Mouse (Mus musculus): ENCODE measurements at regions not wholly inside any gene's neighbourhood (a gene's known extent, or its start where the extent isn't known, plus 50 kb on each side); places are given as distances from the start of the nearest gene placed in this dataset.

- Histone ChIP-seq H3K27me3 (ENCODE audit: control insufficient read depth, insufficient read depth, low read length) (no peaks in the 10 kb centered on the region), H3K4me1 (ENCODE audit: control insufficient read depth, insufficient read depth, low read length) (no peaks in the 10 kb centered on the region), H3K4me2 (no peak overlapping the region), H3K9me3 (replicated peaks; ENCODE audit: control insufficient read depth, low read length) (no peaks in the 10 kb centered on the region), H3K4me3 (ENCODE audit: low read depth, low read length) (no peak overlapping the region), H3K27ac (ENCODE audit: low read depth, low read length) (no peak overlapping the region), H3K9ac (ENCODE audit: low read depth, low read length) (no peak overlapping the region), H3K36me3 (ENCODE audit: control insufficient read depth, insufficient read depth, low read length) (no peaks in the 10 kb centered on the region)
- ATAC-seq (replicated peaks; ENCODE audit: insufficient number of reproducible peaks, low FRiP score, low TSS enrichment) = no peak
- WGBS (ENCODE audit: insufficient replicate concordance) = 77% methylated on average over 7 of the region's 7 CpGs
These were observed 51.5 kb upstream of the Stmnd1 start for GRCm38 (mm10) chr13:46222031-46222430.

GRCm38 (mm10) chr13:46218101-46218701 lies 55.3 kb upstream of the Stmnd1 start:
- H3K27me3 ChIP-seq (ENCODE audit: control insufficient read depth, insufficient read depth, low read length) = no peaks in the 10 kb centered on the region
- no peak overlapping the region for H3K4me2 ChIP-seq
- no peak overlapping the region for H3K27ac ChIP-seq (ENCODE audit: low read depth, low read length)
- ATAC-seq (replicated peaks; ENCODE audit: insufficient number of reproducible peaks, low FRiP score, low TSS enrichment) = no peak
- H3K4me3 ChIP-seq (ENCODE audit: low read depth, low read length) = no peak overlapping the region
- WGBS (ENCODE audit: insufficient replicate concordance) = 85% methylated on average over 20 of the region's 20 CpGs
- no peaks in the 10 kb centered on the region for H3K4me1 ChIP-seq (ENCODE audit: control insufficient read depth, insufficient read depth, low read length)
- H3K9me3 ChIP-seq (replicated peaks; ENCODE audit: control insufficient read depth, low read length) = no peaks in the 10 kb centered on the region
- no peaks in the 10 kb centered on the region for H3K36me3 ChIP-seq (ENCODE audit: control insufficient read depth, insufficient read depth, low read length)
- H3K9ac ChIP-seq (ENCODE audit: low read depth, low read length) = no peak overlapping the region

GRCm38 (mm10) chr13:46216954-46217838 lies 56.3 kb upstream of the Stmnd1 start:
- no peak overlapping the region for H3K9ac ChIP-seq (ENCODE audit: low read depth, low read length)
- ATAC-seq (replicated peaks; ENCODE audit: insufficient number of reproducible peaks, low FRiP score, low TSS enrichment) = no peak
- no peaks in the 10 kb centered on the region for H3K27me3 ChIP-seq (ENCODE audit: control insufficient read depth, insufficient read depth, low read length)
- WGBS (ENCODE audit: insufficient replicate concordance) = 74% methylated on average over 9 of the region's 9 CpGs
- H3K9me3 ChIP-seq (replicated peaks; ENCODE audit: control insufficient read depth, low read length) = no peaks in the 10 kb centered on the region
- H3K36me3 ChIP-seq (ENCODE audit: control insufficient read depth, insufficient read depth, low read length) = no peaks in the 10 kb centered on the region
- H3K4me3 ChIP-seq (ENCODE audit: low read depth, low read length) = no peak overlapping the region
- no peak overlapping the region for H3K4me2 ChIP-seq
- no peak overlapping the region for H3K27ac ChIP-seq (ENCODE audit: low read depth, low read length)
- no peaks in the 10 kb centered on the region for H3K4me1 ChIP-seq (ENCODE audit: control insufficient read depth, insufficient read depth, low read length)

- H3K27me3 ChIP-seq (ENCODE audit: control insufficient read depth, insufficient read depth, low read length) = no peaks in the 10 kb centered on the region
- H3K36me3 ChIP-seq (ENCODE audit: control insufficient read depth, insufficient read depth, low read length) = no peaks in the 10 kb centered on the region
- no peaks in the 10 kb centered on the region for H3K9me3 ChIP-seq (replicated peaks; ENCODE audit: control insufficient read depth, low read length)
- no peak overlapping the region for H3K9ac ChIP-seq (ENCODE audit: low read depth, low read length)
- ATAC-seq (replicated peaks; ENCODE audit: insufficient number of reproducible peaks, low FRiP score, low TSS enrichment) = no peak
- 79% methylated on average over 3 of the region's 3 CpGs for WGBS (ENCODE audit: insufficient replicate concordance)
- H3K4me3 ChIP-seq (ENCODE audit: low read depth, low read length) = no peak overlapping the region
- no peaks in the 10 kb centered on the region for H3K4me1 ChIP-seq (ENCODE audit: control insufficient read depth, insufficient read depth, low read length)
- no peak overlapping the region for H3K4me2 ChIP-seq
- no peak overlapping the region for H3K27ac ChIP-seq (ENCODE audit: low read depth, low read length)
These were observed 70.0 kb upstream of the Stmnd1 start for GRCm38 (mm10) chr13:46203551-46203950.

GRCm38 (mm10) chr13:46202586-46202985 lies 70.9 kb upstream of the Stmnd1 start:
- H3K4me2 ChIP-seq = no peak overlapping the region
- H3K36me3 ChIP-seq (ENCODE audit: control insufficient read depth, insufficient read depth, low read length) = no peaks in the 10 kb centered on the region
- no peak overlapping the region for H3K27ac ChIP-seq (ENCODE audit: low read depth, low read length)
- no peaks in the 10 kb centered on the region for H3K9me3 ChIP-seq (replicated peaks; ENCODE audit: control insufficient read depth, low read length)
- WGBS (ENCODE audit: insufficient replicate concordance) = 87% methylated on average over 6 of the region's 6 CpGs
- H3K27me3 ChIP-seq (ENCODE audit: control insufficient read depth, insufficient read depth, low read length) = no peaks in the 10 kb centered on the region
- H3K9ac ChIP-seq (ENCODE audit: low read depth, low read length) = no peak overlapping the region
- no peak for ATAC-seq (replicated peaks; ENCODE audit: insufficient number of reproducible peaks, low FRiP score, low TSS enrichment)
- H3K4me3 ChIP-seq (ENCODE audit: low read depth, low read length) = no peak overlapping the region
- no peaks in the 10 kb centered on the region for H3K4me1 ChIP-seq (ENCODE audit: control insufficient read depth, insufficient read depth, low read length)

- Histone ChIP-seq H3K4me2 (no peak overlapping the region), H3K9ac (ENCODE audit: low read depth, low read length) (no peak overlapping the region), H3K27ac (ENCODE audit: low read depth, low read length) (no peak overlapping the region), H3K9me3 (replicated peaks; ENCODE audit: control insufficient read depth, low read length) (no peaks in the 10 kb centered on the region), H3K4me3 (ENCODE audit: low read depth, low read length) (no peak overlapping the region), H3K27me3 (ENCODE audit: control insufficient read depth, insufficient read depth, low read length) (no peaks in the 10 kb centered on the region), H3K36me3 (ENCODE audit: control insufficient read depth, insufficient read depth, low read length) (no peaks in the 10 kb centered on the region), H3K4me1 (ENCODE audit: control insufficient read depth, insufficient read depth, low read length) (no peaks in the 10 kb centered on the region)
- 82% methylated on average over 14 of the region's 14 CpGs for WGBS (ENCODE audit: insufficient replicate concordance)
- no peak for ATAC-seq (replicated peaks; ENCODE audit: insufficient number of reproducible peaks, low FRiP score, low TSS enrichment)
These were observed 72.4 kb upstream of the Stmnd1 start for GRCm38 (mm10) chr13:46201029-46201599.

GRCm38 (mm10) chr13:46193131-46193530 lies 80.4 kb upstream of the Stmnd1 start:
- H3K4me2 ChIP-seq = no peak overlapping the region
- no peak overlapping the region for H3K27ac ChIP-seq (ENCODE audit: low read depth, low read length)
- H3K36me3 ChIP-seq (ENCODE audit: control insufficient read depth, insufficient read depth, low read length) = no peaks in the 10 kb centered on the region
- no peaks in the 10 kb centered on the region for H3K9me3 ChIP-seq (replicated peaks; ENCODE audit: control insufficient read depth, low read length)
- no peak overlapping the region for H3K9ac ChIP-seq (ENCODE audit: low read depth, low read length)
- no peaks in the 10 kb centered on the region for H3K27me3 ChIP-seq (ENCODE audit: control insufficient read depth, insufficient read depth, low read length)
- WGBS (ENCODE audit: insufficient replicate concordance) = 62% methylated on average over 1 of the region's 1 CpGs
- no peak overlapping the region for H3K4me3 ChIP-seq (ENCODE audit: low read depth, low read length)
- H3K4me1 ChIP-seq (ENCODE audit: control insufficient read depth, insufficient read depth, low read length) = no peaks in the 10 kb centered on the region
- ATAC-seq (replicated peaks; ENCODE audit: insufficient number of reproducible peaks, low FRiP score, low TSS enrichment) = no peak

- no peak overlapping the region for H3K4me3 ChIP-seq (ENCODE audit: low read depth, low read length)
- H3K4me2 ChIP-seq = no peak overlapping the region
- ATAC-seq (replicated peaks; ENCODE audit: insufficient number of reproducible peaks, low FRiP score, low TSS enrichment) = no peak
- H3K27me3 ChIP-seq (ENCODE audit: control insufficient read depth, insufficient read depth, low read length) = no peaks in the 10 kb centered on the region
- no peak overlapping the region for H3K9ac ChIP-seq (ENCODE audit: low read depth, low read length)
- H3K9me3 ChIP-seq (replicated peaks; ENCODE audit: control insufficient read depth, low read length) = no peaks in the 10 kb centered on the region
- H3K27ac ChIP-seq (ENCODE audit: low read depth, low read length) = no peak overlapping the region
- 76% methylated on average over 2 of the region's 2 CpGs for WGBS (ENCODE audit: insufficient replicate concordance)
- no peaks in the 10 kb centered on the region for H3K4me1 ChIP-seq (ENCODE audit: control insufficient read depth, insufficient read depth, low read length)
- H3K36me3 ChIP-seq (ENCODE audit: control insufficient read depth, insufficient read depth, low read length) = no peaks in the 10 kb centered on the region
These were observed 83.8 kb upstream of the Stmnd1 start for GRCm38 (mm10) chr13:46189726-46190125.
